In the genomic region with DNA sequence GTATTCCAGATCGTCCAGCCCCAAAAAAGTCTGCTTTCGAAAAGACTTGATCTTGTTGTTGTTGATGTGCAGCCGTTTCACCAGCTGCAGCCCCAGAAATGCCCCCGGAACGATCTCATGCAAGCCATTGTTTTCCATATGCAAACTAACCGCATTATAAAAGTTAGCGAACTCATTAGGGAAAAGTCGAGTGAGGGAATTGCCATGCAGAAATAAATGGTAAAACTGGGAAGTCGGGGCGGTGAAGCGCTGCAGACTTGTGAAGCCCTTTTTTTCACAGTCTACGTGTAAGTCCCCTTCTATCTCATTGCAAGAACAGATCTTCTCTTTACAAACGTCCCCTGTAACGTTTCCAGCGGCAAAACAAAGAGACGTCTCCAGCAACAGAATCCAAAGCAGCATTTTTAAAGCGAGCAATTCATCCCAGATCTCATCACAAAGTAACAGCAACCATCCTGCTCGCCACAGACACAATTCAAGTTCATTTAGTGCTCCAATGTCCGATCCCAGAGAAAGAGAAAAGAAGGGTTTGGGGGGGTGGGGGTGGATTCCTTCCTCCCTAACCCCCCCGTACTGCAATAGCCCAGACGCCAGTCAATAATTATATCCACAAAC, we compare ENCODE assay signal across 9 mouse cellular contexts. TPM values are rescaled to one million over a fixed set of nuclear protein-coding genes. Genes with fewer than 3 reads are reported as not detected.
A peak's percentile ranks its signal among the peaks of the same experiment; 100 is the strongest.
DNase-seq lines count a peak whose midpoint lies in the region; ATAC-seq and TF ChIP-seq lines count a peak whose summit lies in the region.
"Had no signal": no experiment of that assay in that cellular context is flagged by ENCODE, and none has a peak within 500 bp of the region (broad histone marks: within the 10 kb centered on the region; RNA-seq: fewer than 3 reads in every experiment).

No protein-coding gene starts in this region.

- no peaks in the 10 kb centered on the region for H3K27me3 ChIP-seq in forebrain, embryonic 14.5 days (replicated peaks; ENCODE audit: control insufficient read depth, insufficient read depth, low read length)
- peaks cover 51% of the 10 kb centered on the region for H3K27me3 ChIP-seq in limb, embryonic 12.5 days
- peaks cover 17% of the 10 kb centered on the region; the same call in 1 of the 2 replicates for H3K27me3 ChIP-seq in stomach, embryonic 15.5 days (replicated peaks)

- ATAC-seq in forebrain, embryonic 14.5 days, result peak; percentile 4; the same call in 1 of the 2 replicates
- ATAC-seq in limb, embryonic 12.5 days (ENCODE audit: insufficient number of reproducible peaks, insufficient read depth, low FRiP score, low TSS enrichment, low read depth), result no peak
- ATAC-seq in stomach, embryonic 15.5 days (ENCODE audit: insufficient read depth, low FRiP score, low read depth), result no peak
- no peak for ATAC-seq in CD4-positive, CD25-positive, alpha-beta regulatory T cell, adult 4 months

- no peak for TF ChIP-seq CTCF in gastrocnemius, adult 2 months (IDR thresholded peaks at IDR 0.05)

- intact Hi-C loops in gastrocnemius, adult 2 months (cut with DNase I), result no loop called here

- H3K27ac ChIP-seq in gastrocnemius, adult 2 months, result no peak overlapping the region
- H3K27ac ChIP-seq in forebrain, embryonic 14.5 days (ENCODE audit: low read depth, low read length), result peak overlapping the region; percentile 85
- H3K27ac ChIP-seq in limb, embryonic 12.5 days, result no peak overlapping the region
- no peak overlapping the region for H3K27ac ChIP-seq in stomach, embryonic 15.5 days

- under 1% methylated on average over 21 of the region's 21 CpGs for WGBS in forebrain, embryonic 14.5 days
- 3% methylated on average over 21 of the region's 21 CpGs for whole genome bisulfite sequencing in limb, embryonic 12.5 days
- WGBS in stomach, embryonic 15.5 days, result under 1% methylated on average over 21 of the region's 21 CpGs

- no peak for DNase-seq in gastrocnemius, adult 2 months
- no peak for DNase-seq in gastrocnemius, adult 18-20 months (ENCODE audit: low spot score)
- peak; percentile 1 for DNase-seq in R1 (ENCODE audit: low read depth, low spot score)
- peak; percentile 54 for DNase-seq in forebrain, embryonic 14.5 days (ENCODE audit: low spot score)
- DNase-seq in urinary bladder, postnatal 25 days (ENCODE audit: low spot score), result no peak

- peaks cover 20% of the 10 kb centered on the region; the same call in 1 of the 2 replicates for H3K4me1 ChIP-seq in forebrain, embryonic 14.5 days (ENCODE audit: control insufficient read depth, insufficient read depth, low read length)
- peaks cover 16% of the 10 kb centered on the region for H3K4me1 ChIP-seq in limb, embryonic 12.5 days (replicated peaks)
- peaks cover 18% of the 10 kb centered on the region; the same call in 1 of the 2 replicates for H3K4me1 ChIP-seq in stomach, embryonic 15.5 days

- peak overlapping the region; percentile 55 for H3K4me3 ChIP-seq in gastrocnemius, adult 2 months
- H3K4me3 ChIP-seq in forebrain, embryonic 14.5 days (ENCODE audit: low read depth, low read length), result peak overlapping the region; percentile 60
- H3K4me3 ChIP-seq in limb, embryonic 12.5 days (replicated peaks), result peak overlapping the region; percentile 36
- peak overlapping the region; percentile 40 for H3K4me3 ChIP-seq in stomach, embryonic 15.5 days (replicated peaks)

- H3K4me2 ChIP-seq in forebrain, embryonic 14.5 days (ENCODE audit: low read length), result peak overlapping the region; percentile 94
- H3K4me2 ChIP-seq in limb, embryonic 12.5 days, result peak overlapping the region; percentile 60
- peak overlapping the region; percentile 73 for H3K4me2 ChIP-seq in stomach, embryonic 15.5 days

- no peaks in the 10 kb centered on the region for H3K36me3 ChIP-seq in forebrain, embryonic 14.5 days (ENCODE audit: control insufficient read depth, insufficient read depth, low read length)
- no peaks in the 10 kb centered on the region for H3K36me3 ChIP-seq in limb, embryonic 12.5 days
- no peaks in the 10 kb centered on the region for H3K36me3 ChIP-seq in stomach, embryonic 15.5 days

- H3K9me3 ChIP-seq in forebrain, embryonic 14.5 days (replicated peaks; ENCODE audit: control insufficient read depth, low read length), result no peaks in the 10 kb centered on the region
- no peaks in the 10 kb centered on the region for H3K9me3 ChIP-seq in limb, embryonic 12.5 days
- H3K9me3 ChIP-seq in stomach, embryonic 15.5 days, result no peaks in the 10 kb centered on the region

- peak overlapping the region; percentile 86 for H3K9ac ChIP-seq in forebrain, embryonic 14.5 days (ENCODE audit: low read length)
- H3K9ac ChIP-seq in limb, embryonic 12.5 days (replicated peaks), result no peak overlapping the region
- no peak overlapping the region for H3K9ac ChIP-seq in stomach, embryonic 15.5 days

RNA-seq across cellular contexts. Expression of a gene that starts 1.0 kb away (rescaled TPM):
- under 1 TPM in 1 of 2 experiments, not detected in 1; 0.06 TPM for total RNA-seq in gastrocnemius, adult 2 months (2021)
- under 1 TPM in 1 of 2 experiments, not detected in 1; 0.05 TPM for total RNA-seq in gastrocnemius, adult 18-20 months (2021)
- 13.4 and 17.8 TPM in 2 replicates for polyA plus RNA-seq in forebrain, embryonic 14.5 days (2014; fragmentation: Nextera tagmentation; extraction: Ambion mirVana)
- polyA plus RNA-seq in limb, embryonic 12.5 days (2016; fragmentation: Nextera tagmentation; extraction: Ambion mirVana), result 1.2 and 2.1 TPM in 2 replicates
- polyA plus RNA-seq in stomach, embryonic 15.5 days (2015; fragmentation: Nextera tagmentation; extraction: Ambion mirVana), result 0.96 and 1.3 TPM in 2 replicates
- polyA plus RNA-seq in CD4-positive, CD25-positive, alpha-beta regulatory T cell, adult 4 months (2017; shearing (Covaris generic)), result not detected
- polyA plus RNA-seq: C2C12 had no signal

Comparison
In these comparisons a context has a peak if more than half of its experiments do, and no peak if none do; other contexts are left out.
1. DNase-seq: peak in R1 (single experiment) and forebrain, embryonic 14.5 days (single experiment); none in gastrocnemius, adult 2 months (single experiment), gastrocnemius, adult 18-20 months (single experiment) and urinary bladder, postnatal 25 days (single experiment).
2. Peak in every context shown above with its lines, with median percentiles within 50 percentile points of each other: H3K4me3 ChIP-seq and H3K4me2 ChIP-seq.